Mouse (Mus musculus): ENCODE results near the gene B3gnt4. TPM values are rescaled to one million over a fixed set of nuclear protein-coding genes. Genes with fewer than 3 reads are reported as not detected.
A peak's percentile ranks its signal among the peaks of the same experiment; 100 is the strongest.

B3gnt4 gene
- 0.28 and 0.63 TPM in 2 replicates for polyA plus RNA-seq (2012; rRNA removed)

DNA sequence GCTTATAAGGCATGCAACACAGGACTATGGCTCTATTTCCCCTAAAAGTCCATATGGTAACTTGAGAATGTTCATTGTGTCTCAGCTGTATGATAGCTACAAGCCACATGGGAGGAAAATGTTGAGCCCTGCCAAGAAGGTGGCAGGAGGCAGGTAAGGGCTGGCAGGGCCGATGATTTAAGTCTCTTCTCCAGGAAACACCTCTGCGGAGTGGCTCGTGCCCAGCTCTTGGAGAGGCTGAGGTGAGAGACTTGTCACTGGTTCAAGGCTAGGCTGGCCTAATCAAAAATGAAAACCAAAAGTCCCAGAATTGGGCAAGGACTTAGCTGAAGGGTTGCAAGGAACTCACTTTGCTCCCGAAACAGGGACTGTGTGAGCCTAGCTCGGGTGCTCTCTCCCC, at the start of gene B3gnt4:
Gene B3gnt4 (plus strand): TSS at position 301 of the 400 bp plus-strand sequence.
- TF ChIP-seq CTCF (IDR thresholded peaks at IDR 0.05; ENCODE audit: borderline replicate concordance, control insufficient read depth, extremely low read depth, insufficient read depth, low read length, poor library complexity) (no peak), POLR2A (IDR thresholded peaks at IDR 0.05; ENCODE audit: control insufficient read depth, extremely low read depth, insufficient read depth, low read length, poor library complexity) (no peak)
- H3K36me3 ChIP-seq (ENCODE audit: control insufficient read depth, insufficient read depth, low read length), result no peaks in the 10 kb centered on the region
- peaks cover 3% of the 10 kb centered on the region; the same call in 1 of the 2 replicates for H3K27me3 ChIP-seq (ENCODE audit: control insufficient read depth, insufficient read depth, low read length)
- H3K4me3 ChIP-seq (ENCODE audit: control insufficient read depth, insufficient read depth, low read length), result no peak within 1 kb of the TSS
- 90% methylated on average over 5 of the region's 5 CpGs for WGBS
- peaks cover 14% of the 10 kb centered on the region for H3K4me1 ChIP-seq (replicated peaks; ENCODE audit: control insufficient read depth, insufficient read depth, low read length)
- H3K27ac ChIP-seq (ENCODE audit: control insufficient read depth, insufficient read depth, low read length), result no peak within 1 kb of the TSS
- DNase-seq, result no peak

DNA sequence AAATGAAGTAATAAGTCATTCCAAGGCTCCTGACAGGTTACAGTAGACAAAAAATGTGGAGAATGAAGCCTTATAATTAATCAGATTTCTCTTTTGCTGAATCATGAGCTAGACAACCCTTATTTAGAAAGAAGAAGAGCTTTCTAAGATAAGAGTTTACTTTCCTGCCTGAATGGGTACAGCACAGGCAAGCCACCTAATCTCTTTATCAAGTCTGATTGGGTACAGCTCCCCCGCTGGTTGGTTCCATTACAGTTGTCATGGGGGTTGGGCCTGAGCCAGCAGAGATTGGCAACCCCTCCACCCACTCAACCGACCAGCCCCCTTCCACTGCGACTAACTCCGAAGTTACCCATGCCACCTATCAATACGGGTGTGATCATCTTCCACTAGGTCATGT, 48.8 kb upstream of the B3gnt4 start:
- no peak for DNase-seq
- TF ChIP-seq POLR2A (IDR thresholded peaks at IDR 0.05; ENCODE audit: control insufficient read depth, extremely low read depth, insufficient read depth, low read length, poor library complexity) (no peak), CTCF (IDR thresholded peaks at IDR 0.05; ENCODE audit: borderline replicate concordance, control insufficient read depth, extremely low read depth, insufficient read depth, low read length, poor library complexity) (no peak)
- WGBS, result 86% methylated on average over 5 of the region's 5 CpGs
- Histone ChIP-seq H3K27me3 (ENCODE audit: control insufficient read depth, insufficient read depth, low read length) (no peaks in the 10 kb centered on the region), H3K27ac (ENCODE audit: control insufficient read depth, insufficient read depth, low read length) (no peak overlapping the region), H3K4me3 (ENCODE audit: control insufficient read depth, insufficient read depth, low read length) (no peak overlapping the region), H3K36me3 (ENCODE audit: control insufficient read depth, insufficient read depth, low read length) (no peaks in the 10 kb centered on the region), H3K4me1 (replicated peaks; ENCODE audit: control insufficient read depth, insufficient read depth, low read length) (no peaks in the 10 kb centered on the region)

DNA sequence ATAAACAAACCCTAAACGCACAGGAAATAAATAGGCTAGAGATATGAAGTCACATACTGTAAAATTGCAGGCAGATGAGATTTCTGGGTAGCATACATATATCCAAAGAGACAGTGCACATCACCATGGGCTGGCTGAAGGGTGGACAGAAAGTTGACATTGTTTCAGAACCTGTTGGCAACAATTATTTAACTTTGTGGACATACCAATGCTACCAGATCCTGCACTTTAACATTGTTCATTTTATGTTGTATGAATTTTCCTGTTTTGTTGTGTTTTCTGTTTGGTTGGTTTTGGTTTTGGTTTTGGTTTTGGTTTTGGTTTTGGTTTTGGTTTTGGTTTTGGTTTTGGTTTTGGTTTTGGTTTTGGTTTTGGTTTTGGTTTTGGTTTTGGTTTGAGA, 45.6 kb upstream of the B3gnt4 start:
- no peak for DNase-seq
- no peaks in the 10 kb centered on the region for H3K36me3 ChIP-seq (ENCODE audit: control insufficient read depth, insufficient read depth, low read length)
- no peaks in the 10 kb centered on the region for H3K27me3 ChIP-seq (ENCODE audit: control insufficient read depth, insufficient read depth, low read length)
- TF ChIP-seq CTCF (IDR thresholded peaks at IDR 0.05; ENCODE audit: borderline replicate concordance, control insufficient read depth, extremely low read depth, insufficient read depth, low read length, poor library complexity), result no peak
- TF ChIP-seq POLR2A (IDR thresholded peaks at IDR 0.05; ENCODE audit: control insufficient read depth, extremely low read depth, insufficient read depth, low read length, poor library complexity), result no peak
- H3K4me3 ChIP-seq (ENCODE audit: control insufficient read depth, insufficient read depth, low read length), result no peak overlapping the region
- no peaks in the 10 kb centered on the region for H3K4me1 ChIP-seq (replicated peaks; ENCODE audit: control insufficient read depth, insufficient read depth, low read length)
- 91% methylated on average over 1 of the region's 1 CpGs for WGBS
- H3K27ac ChIP-seq (ENCODE audit: control insufficient read depth, insufficient read depth, low read length), result no peak overlapping the region

DNA sequence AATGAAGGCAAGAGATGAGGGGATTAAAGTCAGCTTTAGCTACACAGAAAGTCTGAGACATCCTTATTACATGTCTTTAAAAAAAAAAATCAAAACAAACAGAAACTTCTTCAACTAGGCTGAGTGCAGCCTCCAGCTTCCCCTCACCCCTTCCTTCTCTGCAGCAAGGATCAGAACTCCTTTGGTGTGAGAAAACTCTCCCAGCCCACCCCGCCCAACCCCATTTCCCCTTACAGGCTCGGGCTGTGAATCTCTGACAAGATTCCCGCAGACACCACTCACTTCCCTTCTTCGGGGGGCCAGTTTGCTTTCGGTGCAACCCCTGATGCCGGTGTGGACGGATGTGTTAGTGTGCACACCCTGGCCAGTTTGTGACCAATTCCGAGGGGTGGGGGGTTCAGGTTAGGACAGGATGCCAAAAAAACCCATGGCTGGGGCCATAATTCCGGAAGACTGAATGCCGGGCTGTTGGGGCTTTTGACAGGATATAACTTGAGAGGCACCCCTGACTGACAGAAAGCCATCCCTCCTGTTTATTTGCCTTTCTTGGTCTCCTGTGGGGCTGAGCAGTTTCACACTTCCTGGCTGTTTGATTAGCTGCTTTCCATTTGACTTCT, 39.4 kb upstream of the B3gnt4 start:
- no peaks in the 10 kb centered on the region for H3K36me3 ChIP-seq (ENCODE audit: control insufficient read depth, insufficient read depth, low read length)
- no peak overlapping the region for H3K27ac ChIP-seq (ENCODE audit: control insufficient read depth, insufficient read depth, low read length)
- H3K27me3 ChIP-seq (ENCODE audit: control insufficient read depth, insufficient read depth, low read length), result no peaks in the 10 kb centered on the region
- no peak for DNase-seq
- H3K4me3 ChIP-seq (ENCODE audit: control insufficient read depth, insufficient read depth, low read length), result peak overlapping the region; percentile 20
- 3% methylated on average over 10 of the region's 10 CpGs for WGBS
- peaks cover 9% of the 10 kb centered on the region for H3K4me1 ChIP-seq (replicated peaks; ENCODE audit: control insufficient read depth, insufficient read depth, low read length)
- TF ChIP-seq POLR2A (IDR thresholded peaks at IDR 0.05; ENCODE audit: control insufficient read depth, extremely low read depth, insufficient read depth, low read length, poor library complexity), result no peak
- no peak for TF ChIP-seq CTCF (IDR thresholded peaks at IDR 0.05; ENCODE audit: borderline replicate concordance, control insufficient read depth, extremely low read depth, insufficient read depth, low read length, poor library complexity)

DNA sequence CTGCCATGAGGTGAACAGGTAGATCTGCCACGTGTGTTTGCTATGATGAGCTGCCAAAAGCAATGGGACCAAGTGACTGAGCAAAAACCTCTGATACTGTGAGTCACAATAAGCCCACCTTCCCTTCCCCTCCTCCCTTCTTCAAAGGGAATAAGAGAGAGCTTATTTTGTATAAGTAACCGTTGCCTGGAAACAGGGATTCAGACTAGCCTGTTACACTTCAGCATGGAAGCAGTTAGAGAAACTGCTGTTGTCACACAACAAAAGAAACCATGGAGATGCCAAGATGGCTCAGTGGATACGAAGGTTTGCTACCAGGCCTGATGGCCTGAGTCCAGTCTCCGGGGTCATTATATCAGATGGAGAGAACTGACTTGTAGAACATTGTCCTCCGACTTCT, 36.4 kb upstream of the B3gnt4 start:
- H3K4me3 ChIP-seq (ENCODE audit: control insufficient read depth, insufficient read depth, low read length), result no peak overlapping the region
- no peaks in the 10 kb centered on the region for H3K27me3 ChIP-seq (ENCODE audit: control insufficient read depth, insufficient read depth, low read length)
- no peak for DNase-seq
- no peaks in the 10 kb centered on the region for H3K36me3 ChIP-seq (ENCODE audit: control insufficient read depth, insufficient read depth, low read length)
- no peak for TF ChIP-seq POLR2A (IDR thresholded peaks at IDR 0.05; ENCODE audit: control insufficient read depth, extremely low read depth, insufficient read depth, low read length, poor library complexity)
- TF ChIP-seq CTCF (IDR thresholded peaks at IDR 0.05; ENCODE audit: borderline replicate concordance, control insufficient read depth, extremely low read depth, insufficient read depth, low read length, poor library complexity), result no peak
- WGBS, result 90% methylated on average over 5 of the region's 5 CpGs
- peaks cover 9% of the 10 kb centered on the region for H3K4me1 ChIP-seq (replicated peaks; ENCODE audit: control insufficient read depth, insufficient read depth, low read length)
- no peak overlapping the region for H3K27ac ChIP-seq (ENCODE audit: control insufficient read depth, insufficient read depth, low read length)

DNA sequence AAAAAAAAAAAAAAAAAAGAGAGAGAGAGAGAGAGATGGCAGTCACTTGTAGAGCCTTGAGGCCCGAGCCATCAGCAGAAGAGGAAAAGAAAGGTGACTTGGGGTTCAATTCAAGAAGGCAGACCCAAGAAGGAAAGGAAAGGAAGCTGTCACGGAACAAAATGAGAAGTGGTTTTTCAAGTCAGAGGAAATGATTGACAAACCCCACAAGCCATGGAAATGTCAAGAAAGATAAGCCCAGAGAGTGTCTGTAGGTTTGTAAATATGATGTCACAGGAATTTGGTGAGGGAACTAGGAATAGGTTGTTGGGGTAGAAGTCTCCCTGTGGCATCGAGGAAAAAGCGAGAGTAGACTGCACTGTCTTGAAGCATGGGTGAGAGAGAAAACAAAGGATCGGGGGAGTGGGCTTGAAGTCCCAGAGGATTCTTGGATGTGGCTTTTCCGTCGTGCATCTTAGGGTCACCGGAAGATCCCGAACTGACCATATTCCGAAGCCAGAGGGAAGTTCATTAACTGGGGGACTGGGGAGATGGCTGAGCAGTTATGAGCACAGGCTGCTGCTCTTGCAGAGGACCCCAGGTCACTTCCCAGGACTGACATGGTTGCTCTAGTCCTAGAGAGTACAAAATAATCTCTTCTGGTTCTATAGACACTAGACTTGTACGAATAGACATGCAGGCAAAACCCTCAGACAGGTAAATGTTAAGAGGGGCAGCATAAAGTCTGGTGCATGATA, 22.4 kb upstream of the B3gnt4 start:
- DNase-seq, result no peak
- Histone ChIP-seq H3K4me1 (replicated peaks; ENCODE audit: control insufficient read depth, insufficient read depth, low read length) (no peaks in the 10 kb centered on the region), H3K36me3 (ENCODE audit: control insufficient read depth, insufficient read depth, low read length) (no peaks in the 10 kb centered on the region), H3K27me3 (ENCODE audit: control insufficient read depth, insufficient read depth, low read length) (no peaks in the 10 kb centered on the region), H3K4me3 (ENCODE audit: control insufficient read depth, insufficient read depth, low read length) (no peak overlapping the region), H3K27ac (ENCODE audit: control insufficient read depth, insufficient read depth, low read length) (no peak overlapping the region)
- TF ChIP-seq POLR2A (IDR thresholded peaks at IDR 0.05; ENCODE audit: control insufficient read depth, extremely low read depth, insufficient read depth, low read length, poor library complexity) (no peak), CTCF (IDR thresholded peaks at IDR 0.05; ENCODE audit: borderline replicate concordance, control insufficient read depth, extremely low read depth, insufficient read depth, low read length, poor library complexity) (no peak)
- 63% methylated on average over 11 of the region's 11 CpGs for WGBS

All from thymus, adult 2 months (tissue).